Mouse (Mus musculus) ES-Bruce4 (cell line): ENCODE data around the gene Bdh2. TPM values are rescaled to one million over a fixed set of nuclear protein-coding genes. Genes with fewer than 3 reads are reported as not detected.

Source experiments
- H3K27ac ChIP-seq: 2 replicates; pipeline ENCODE4 v1.5.1; 2012; ENCODE audit warnings: low read length, inconsistent platforms; ENCODE audit not compliant: insufficient read depth
- H3K27me3 ChIP-seq: 2 replicates; pipeline ENCODE4 v1.6.1; 2012; ENCODE audit warnings: mild to moderate bottlenecking, low read length, inconsistent platforms; ENCODE audit not compliant: control insufficient read depth, poor library complexity, insufficient read depth, severe bottlenecking
- H3K36me3 ChIP-seq: 2 replicates; pipeline ENCODE4 v1.6.1; 2012; ENCODE audit warnings: inconsistent platforms, mild to moderate bottlenecking, low read length, moderate library complexity; ENCODE audit not compliant: control insufficient read depth, poor library complexity, insufficient read depth, severe bottlenecking
- H3K4me1 ChIP-seq: one replicate; pipeline ENCODE4 v1.8.1; 2011; ENCODE audit warnings: low read length; ENCODE audit not compliant: control insufficient read depth, insufficient read depth
- H3K4me3 ChIP-seq: 2 replicates; pipeline ENCODE4 v1.5.1; 2011; ENCODE audit warnings: low read depth, mild to moderate bottlenecking, low read length
- H3K9ac ChIP-seq: 2 replicates; pipeline ENCODE4 v1.6.1; 2012; ENCODE audit warnings: low read depth, mild to moderate bottlenecking, inconsistent platforms; ENCODE audit not compliant: poor library complexity, severe bottlenecking
- H3K9me3 ChIP-seq: replicated peaks from 2 replicates; pipeline ENCODE4 v1.6.1; 2012; ENCODE audit warnings: mild to moderate bottlenecking, low read length, inconsistent platforms; ENCODE audit not compliant: control insufficient read depth, poor library complexity, insufficient read depth, severe bottlenecking
- CTCF ChIP-seq: IDR thresholded peaks from one replicate; pipeline ENCODE4 v1.8.1; 2011; ENCODE audit warnings: low read depth, low read length
- EP300 ChIP-seq: IDR thresholded peaks from 2 replicates; pipeline ENCODE4 v1.6.1; 2011; ENCODE audit warnings: low read depth, low read length; ENCODE audit not compliant: insufficient read depth
- POLR2A ChIP-seq: IDR thresholded peaks from one replicate; pipeline ENCODE4 v1.8.1; 2011; ENCODE audit warnings: low read length; ENCODE audit not compliant: insufficient read depth
- polyA plus RNA-seq: library from polyadenylated mRNA; stranded (reverse); fragments of >200 nt; gene quantifications from 2 replicates; pipeline ENCODE4 v1.2.4, GENCODE M21; 2011; ENCODE audit warnings: low read depth; ENCODE audit not compliant: missing spikeins, insufficient read depth, insufficient read length

Bdh2 gene
- polyA plus RNA-seq, 1 experiment = 3.8 TPM

DNA sequence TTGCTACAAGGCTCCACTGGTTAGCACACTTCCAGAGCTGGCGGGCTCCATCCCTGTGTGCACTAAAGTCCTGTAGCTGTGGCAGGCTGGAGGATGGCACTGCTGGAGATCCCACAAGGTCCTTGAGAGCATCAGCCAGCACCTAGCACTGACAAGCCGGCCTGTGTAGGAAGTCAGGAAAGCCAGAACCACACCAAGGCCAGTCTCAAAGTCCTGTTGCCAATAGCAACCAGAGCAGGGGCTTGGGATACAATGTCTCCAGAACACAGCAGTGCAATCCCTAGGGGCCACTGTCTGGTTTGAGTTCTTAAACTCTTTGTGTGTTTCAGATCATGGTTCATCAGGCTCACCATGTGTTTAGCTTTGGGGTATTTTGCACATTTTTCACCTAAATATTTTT lies 33.8 kb downstream of the Bdh2 start:
- Histone ChIP-seq H3K27me3 (no peaks in the 10 kb centered on the region), H3K9me3 (peaks cover 2% of the 10 kb centered on the region; the same call in 1 of the 2 replicates)
- TF ChIP-seq CTCF (no peak), POLR2A (no peak), EP300 (no peak)

DNA sequence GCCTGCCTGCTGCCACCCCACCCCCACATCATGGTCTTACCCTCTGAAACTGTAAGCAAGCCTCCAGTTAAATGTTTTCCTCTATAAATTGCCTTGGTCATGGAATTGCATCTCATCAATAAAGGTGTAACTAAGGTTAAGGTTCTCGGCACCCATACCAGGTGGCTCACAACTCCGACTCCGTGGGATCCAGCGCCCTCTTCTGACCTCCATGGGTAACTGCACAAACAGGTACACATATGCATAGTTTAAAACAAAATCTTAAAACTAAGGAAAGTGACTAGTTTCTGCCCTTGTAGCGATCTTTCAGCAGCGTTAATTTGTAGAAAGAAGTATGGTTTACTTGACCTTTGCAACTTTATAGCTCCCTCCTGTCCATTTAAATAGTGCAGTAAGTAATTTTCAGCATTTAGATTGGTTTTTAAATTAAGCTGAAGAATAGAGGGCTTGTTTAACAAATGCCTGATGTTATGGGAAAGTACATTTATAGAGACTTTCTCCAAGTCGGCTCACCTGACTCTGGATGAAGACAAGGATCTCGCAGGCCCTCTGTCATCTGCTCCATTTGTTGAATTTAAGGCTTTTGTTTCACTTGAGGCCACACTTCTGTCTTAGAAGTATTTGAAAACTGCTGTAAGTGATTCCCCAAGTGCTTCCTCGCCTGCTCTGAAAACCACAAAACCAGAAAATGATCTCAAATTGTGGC lies 34.9 kb downstream of the Bdh2 start:
- no peak for TF ChIP-seq EP300
- peak; percentile 42 for TF ChIP-seq CTCF
- Histone ChIP-seq H3K27me3 (no peaks in the 10 kb centered on the region), H3K27ac (no peak overlapping the region), H3K36me3 (no peaks in the 10 kb centered on the region), H3K4me3 (no peak overlapping the region), H3K4me1 (no peaks in the 10 kb centered on the region), H3K9me3 (peaks cover 2% of the 10 kb centered on the region; the same call in 1 of the 2 replicates), H3K9ac (no peak overlapping the region)

More for the DNA sequence above, 33.8 kb downstream of the Bdh2 start:
- Histone ChIP-seq H3K9ac (no peak overlapping the region), H3K4me3 (no peak overlapping the region), H3K36me3 (no peaks in the 10 kb centered on the region), H3K27ac (no peak overlapping the region), H3K4me1 (no peaks in the 10 kb centered on the region)

DNA sequence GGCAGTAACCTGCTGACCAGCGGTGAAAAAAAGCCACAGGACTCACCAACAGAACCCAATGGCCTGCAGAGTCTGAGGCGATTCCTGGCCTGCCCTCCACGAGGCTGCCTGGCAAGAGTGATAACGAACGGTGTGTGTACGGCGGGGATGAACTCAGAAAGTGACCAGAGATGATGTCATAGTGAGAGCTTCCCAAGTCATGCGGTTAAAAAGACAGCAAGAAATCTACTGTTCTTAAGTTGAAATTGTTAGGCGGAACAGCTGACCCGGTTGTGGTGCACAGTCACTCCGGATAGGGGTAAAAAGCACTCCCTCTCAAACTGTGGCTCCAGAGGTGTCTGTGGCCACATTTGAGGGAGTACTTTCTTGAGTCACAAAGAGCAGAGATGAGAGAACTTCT lies 37.3 kb downstream of the Bdh2 start:
- no peaks in the 10 kb centered on the region for H3K27me3 ChIP-seq
- H3K9me3 ChIP-seq = peaks cover 2% of the 10 kb centered on the region; the same call in 1 of the 2 replicates
- H3K27ac ChIP-seq = no peak overlapping the region
- H3K4me3 ChIP-seq = peak overlapping the region; percentile 30; the same call in 1 of the 2 replicates
- no peak for TF ChIP-seq CTCF
- no peak for TF ChIP-seq EP300
- TF ChIP-seq POLR2A = no peak
- no peaks in the 10 kb centered on the region for H3K4me1 ChIP-seq
- H3K36me3 ChIP-seq = no peaks in the 10 kb centered on the region
- H3K9ac ChIP-seq = no peak overlapping the region

DNA sequence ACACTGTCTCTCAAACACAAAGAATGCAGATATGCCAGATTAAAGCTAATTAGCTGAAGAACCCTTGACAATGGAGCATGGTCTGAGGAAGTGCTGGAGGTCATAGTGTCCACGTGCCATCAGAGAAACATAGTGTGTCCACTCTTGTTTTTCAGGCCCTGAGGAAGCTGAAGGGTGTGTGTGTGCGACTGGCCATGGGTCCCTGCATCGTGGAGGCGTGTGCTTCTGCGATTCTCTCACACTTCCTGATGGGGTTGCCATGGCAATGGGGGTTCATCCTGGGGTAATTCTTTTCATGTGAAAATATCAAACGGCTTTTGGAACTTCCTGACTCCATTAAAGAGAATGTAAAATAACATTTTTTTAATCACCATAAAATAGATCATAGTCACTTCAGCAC lies 43.3 kb downstream of the Bdh2 start:
- Histone ChIP-seq H3K9me3 (no peaks in the 10 kb centered on the region), H3K27ac (no peak overlapping the region), H3K9ac (no peak overlapping the region), H3K27me3 (no peaks in the 10 kb centered on the region), H3K4me3 (no peak overlapping the region), H3K36me3 (no peaks in the 10 kb centered on the region), H3K4me1 (no peaks in the 10 kb centered on the region)
- TF ChIP-seq POLR2A (no peak), EP300 (no peak), CTCF (no peak)

DNA sequence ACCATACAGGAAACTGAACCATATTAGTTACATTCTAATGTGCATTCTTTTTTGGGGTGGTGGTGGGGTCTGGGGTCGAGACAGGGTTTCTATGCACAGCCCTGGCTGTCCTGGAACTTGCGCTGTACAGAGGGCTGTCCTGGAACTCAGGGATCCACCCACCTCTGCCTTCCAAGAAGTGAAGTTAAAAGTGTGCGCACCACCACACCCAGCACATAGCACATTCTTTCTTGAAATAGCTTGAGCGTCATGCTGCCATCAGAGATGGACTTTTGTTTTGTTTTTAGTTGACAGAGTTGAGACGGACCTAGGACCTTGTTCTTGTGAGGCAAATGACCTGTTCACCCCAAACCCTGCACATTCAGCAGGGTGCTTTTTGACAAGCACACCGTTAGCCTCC lies 46.2 kb downstream of the Bdh2 start:
- Histone ChIP-seq H3K4me3 (no peak overlapping the region), H3K9me3 (no peaks in the 10 kb centered on the region), H3K27me3 (no peaks in the 10 kb centered on the region), H3K9ac (no peak overlapping the region), H3K4me1 (no peaks in the 10 kb centered on the region), H3K36me3 (no peaks in the 10 kb centered on the region), H3K27ac (no peak overlapping the region)
- TF ChIP-seq EP300 (no peak), POLR2A (no peak), CTCF (no peak)

DNA sequence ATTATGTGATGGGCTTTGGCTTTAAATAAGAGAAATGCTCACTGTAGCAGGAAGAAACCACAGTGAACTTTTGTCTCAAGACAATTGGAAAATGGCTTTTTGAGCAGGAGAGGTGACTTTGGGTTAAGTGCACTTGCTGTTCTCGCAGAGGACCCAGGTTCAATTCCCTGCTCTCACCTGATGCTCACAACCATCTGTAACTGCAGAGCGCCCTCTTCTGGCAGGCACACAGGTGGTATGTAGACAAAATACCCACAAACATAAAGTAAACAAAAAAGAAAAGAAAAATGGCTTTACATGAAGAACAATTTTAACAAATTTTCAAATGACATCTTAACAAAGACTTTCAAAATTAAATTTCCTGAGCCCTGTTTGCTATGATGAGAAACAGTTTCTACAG lies 46.6 kb downstream of the Bdh2 start:
- Histone ChIP-seq H3K36me3 (no peaks in the 10 kb centered on the region), H3K9me3 (no peaks in the 10 kb centered on the region), H3K9ac (no peak overlapping the region), H3K4me1 (peaks cover 2% of the 10 kb centered on the region), H3K27me3 (no peaks in the 10 kb centered on the region), H3K27ac (no peak overlapping the region), H3K4me3 (no peak overlapping the region)
- TF ChIP-seq CTCF (peak; percentile 72), POLR2A (no peak), EP300 (no peak)
